Mouse (Mus musculus) cerebellum, adult 8-10 months (tissue): Measurements from ENCODE around the gene Mrpl49.

Source experiments
- DNase-seq: peaks from one replicate; pipeline ENCODE4 v3.0.0; 2022

Gene Mrpl49

GRCm38 (mm10) chr19:6057313-6058096 is at the start of gene Mrpl49, which contains the start of gene Fau:
Gene Mrpl49, minus strand, starts transcription at chr19:6057785.
Gene Fau, plus strand, starts transcription at chr19:6057844.
- peak; percentile 99 for DNase-seq

DNA sequence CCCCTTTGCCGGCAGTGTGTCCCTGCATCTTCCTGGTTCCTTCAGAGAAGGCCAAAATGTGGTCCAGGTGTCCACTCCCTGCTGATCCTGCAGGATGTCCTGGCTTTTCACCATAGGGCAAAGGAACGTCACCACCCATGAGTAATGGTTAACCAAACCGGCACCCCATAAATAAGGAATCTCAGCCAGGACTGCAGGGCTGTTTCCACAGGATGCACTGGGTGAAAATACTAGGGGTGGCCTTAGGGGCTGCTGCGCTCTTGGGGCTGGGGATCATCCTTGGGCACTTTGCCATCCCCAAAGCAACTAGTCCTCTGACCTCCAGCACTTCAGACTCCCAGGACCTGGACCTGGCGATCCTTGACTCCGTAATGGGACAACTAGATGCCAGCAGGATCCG is 48.0 kb upstream of the Mrpl49 start, which contains the start of gene Naaladl1:
Gene Naaladl1, plus strand, starts transcription at position 197 of the 400 bp plus-strand sequence.
- no peak for DNase-seq

- no peak for DNase-seq
Observed at GRCm38 (mm10) chr19:6104476-6104875, 46.9 kb upstream of the Mrpl49 start.

- DNase-seq: no peak
Observed at GRCm38 (mm10) chr19:6102169-6102853, 44.7 kb upstream of the Mrpl49 start.

DNA sequence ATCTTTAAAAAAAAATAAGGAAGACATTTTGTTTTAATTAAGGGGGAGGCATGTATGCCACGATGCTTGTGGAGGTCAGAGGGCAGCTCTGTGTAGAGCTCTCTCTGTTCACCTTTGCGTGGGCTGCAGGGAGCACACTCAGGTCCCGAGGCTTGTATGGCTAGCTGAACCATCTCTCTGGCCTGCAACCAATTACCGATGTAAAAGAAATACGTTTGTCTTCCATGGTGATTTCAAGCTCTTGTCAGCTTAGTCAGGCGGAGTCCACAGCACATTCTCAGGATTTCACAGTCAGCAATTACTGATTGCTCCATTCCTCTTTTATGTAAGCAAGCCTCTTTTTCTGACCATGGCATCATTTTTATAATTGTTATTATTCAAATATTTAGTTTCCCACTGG is 43.6 kb upstream of the Mrpl49 start:
- no peak for DNase-seq

DNA sequence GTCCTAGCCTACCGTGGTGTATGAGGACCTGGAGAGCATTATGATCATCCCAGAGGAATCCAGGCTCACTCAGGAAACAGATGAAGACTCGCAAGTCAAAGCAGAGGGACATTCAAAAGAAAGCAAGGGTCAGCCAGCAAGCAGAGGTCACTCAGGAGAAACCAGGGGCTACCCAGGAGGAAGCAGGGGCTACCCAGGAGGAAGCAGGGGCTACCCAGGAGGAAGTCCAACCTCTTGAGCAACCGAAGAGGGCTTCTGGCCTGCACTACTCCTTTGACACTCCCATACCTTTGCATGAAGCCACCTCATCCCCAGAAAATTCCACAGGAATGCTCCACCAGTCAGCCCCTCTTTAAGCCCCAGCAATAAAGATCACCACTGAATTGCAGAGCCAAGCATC is 40.3 kb upstream of the Mrpl49 start:
- DNase-seq: no peak

DNA sequence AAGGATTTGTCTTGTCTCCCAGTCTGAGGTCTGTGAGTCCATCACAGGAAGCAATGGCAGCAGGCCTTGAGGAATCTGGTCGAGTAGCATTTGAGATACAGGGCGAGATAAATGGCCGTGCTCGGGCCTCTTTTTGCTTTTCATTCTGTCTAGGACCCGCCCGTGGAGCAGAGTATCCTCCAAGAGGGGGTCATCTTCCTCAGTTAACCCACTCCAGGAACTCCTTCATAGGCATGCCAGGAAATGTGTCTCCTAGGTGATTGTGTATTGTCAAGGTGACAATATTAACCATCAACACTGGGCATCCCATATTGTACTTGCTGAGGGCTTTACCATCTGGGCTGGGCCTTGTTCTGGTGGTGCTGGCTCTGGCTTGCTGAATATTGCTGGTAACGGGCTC is 36.5 kb upstream of the Mrpl49 start, which contains the start of gene AC131692.1:
Gene AC131692.1, plus strand, starts transcription at position 301 of the 400 bp plus-strand sequence.
- DNase-seq: no peak

GRCm38 (mm10) chr19:6088841-6089240 is 31.3 kb upstream of the Mrpl49 start:
- DNase-seq: no peak

DNA sequence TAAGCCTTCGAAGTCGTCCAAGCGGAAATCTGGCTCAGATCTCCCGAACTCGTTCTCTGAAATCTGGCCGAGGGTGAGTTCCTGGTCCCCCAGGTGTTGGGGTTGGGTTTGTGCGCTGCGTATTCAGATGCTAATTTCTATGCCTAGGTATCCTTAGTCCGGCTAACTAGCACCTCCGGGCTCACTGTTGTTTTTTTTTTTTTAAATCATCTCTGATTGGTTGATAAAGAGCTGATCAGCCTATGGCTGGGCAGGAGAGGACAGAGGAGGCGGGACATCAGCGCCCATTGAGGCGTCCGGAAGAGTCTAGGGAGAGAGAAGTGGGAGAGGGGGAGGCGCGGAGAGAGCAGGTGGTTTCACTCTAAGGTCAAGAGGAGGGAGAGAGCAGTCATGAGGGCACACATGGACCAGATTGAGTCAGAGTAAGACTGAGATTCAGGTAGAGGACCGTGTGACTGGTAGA is 27.9 kb upstream of the Mrpl49 start:
- DNase-seq: no peak

DNA sequence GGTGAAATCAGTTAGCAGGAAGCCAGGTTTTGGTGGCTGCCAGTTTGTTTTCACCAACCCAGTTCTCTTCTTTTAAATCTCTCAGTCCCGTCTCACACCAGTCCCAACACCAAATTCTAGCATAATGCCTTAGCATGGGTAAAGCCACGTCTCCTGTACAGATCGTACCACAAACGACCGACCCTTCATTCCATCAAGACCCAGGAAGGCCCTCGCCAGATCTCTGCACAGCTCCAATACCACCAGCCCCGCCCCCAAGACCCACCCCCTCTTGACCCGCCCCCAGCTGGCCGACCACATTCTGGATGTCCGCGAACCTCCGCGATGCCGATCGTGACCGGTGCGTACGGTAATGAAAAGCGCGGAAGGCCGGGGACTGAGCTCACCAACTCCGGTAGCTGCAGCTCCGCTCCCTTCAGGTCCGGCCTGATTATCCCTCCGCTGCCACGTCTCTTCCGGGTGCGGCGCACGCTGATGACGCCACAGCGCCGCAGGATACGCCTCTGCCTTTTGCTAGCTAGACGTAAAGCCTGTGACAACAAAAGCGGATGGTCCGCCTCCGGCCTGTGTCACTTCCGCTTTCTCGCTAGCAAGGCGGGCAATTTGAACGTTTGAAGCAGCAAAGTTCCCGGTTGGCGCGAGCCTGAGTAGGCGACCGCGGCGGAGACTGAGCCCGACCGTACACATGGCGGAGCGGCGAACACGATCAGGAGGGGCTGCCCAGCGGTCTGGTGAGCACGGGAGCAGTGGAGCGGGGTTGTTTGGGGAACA is 27.1 kb upstream of the Mrpl49 start, which contains the start of the genes Zfpl1 and Cdca5:
Gene Zfpl1, minus strand, starts transcription at position 479 of the 771 bp plus-strand sequence.
Gene Cdca5, plus strand, starts transcription at position 506 of the 771 bp plus-strand sequence.
- DNase-seq: peak; percentile 96

GRCm38 (mm10) chr19:6082156-6082555 is 24.6 kb upstream of the Mrpl49 start, which contains the start of gene Gm28374:
Gene Gm28374, minus strand, starts transcription at chr19:6082256.
- DNase-seq: no peak

DNA sequence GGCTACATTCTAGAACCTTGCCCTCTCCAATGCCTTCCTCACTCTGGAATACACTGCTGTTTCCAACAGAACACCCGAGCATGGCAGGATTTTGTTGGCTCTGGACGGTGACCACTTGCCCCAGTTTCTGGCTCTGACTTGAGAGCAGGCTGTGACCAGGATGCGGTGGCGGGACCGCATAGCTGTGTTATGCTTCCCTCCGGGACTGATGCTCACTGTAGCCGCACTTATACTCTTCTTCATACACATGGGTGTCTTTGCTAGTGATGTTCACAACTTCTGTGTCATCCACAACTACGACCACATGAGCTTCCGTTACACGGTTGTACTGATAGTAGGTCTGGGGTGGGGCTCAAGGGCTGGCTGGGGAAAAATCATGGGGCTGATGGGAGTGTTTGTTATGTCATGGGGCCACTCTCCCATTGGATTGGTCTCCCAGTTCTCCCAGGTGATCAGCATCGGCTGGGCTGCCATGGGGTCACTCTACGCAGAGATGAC is 22.4 kb upstream of the Mrpl49 start, which contains the start of gene Tmem262:
Gene Tmem262, plus strand, starts transcription at position 51 of the 498 bp plus-strand sequence.
- DNase-seq: no peak

DNA sequence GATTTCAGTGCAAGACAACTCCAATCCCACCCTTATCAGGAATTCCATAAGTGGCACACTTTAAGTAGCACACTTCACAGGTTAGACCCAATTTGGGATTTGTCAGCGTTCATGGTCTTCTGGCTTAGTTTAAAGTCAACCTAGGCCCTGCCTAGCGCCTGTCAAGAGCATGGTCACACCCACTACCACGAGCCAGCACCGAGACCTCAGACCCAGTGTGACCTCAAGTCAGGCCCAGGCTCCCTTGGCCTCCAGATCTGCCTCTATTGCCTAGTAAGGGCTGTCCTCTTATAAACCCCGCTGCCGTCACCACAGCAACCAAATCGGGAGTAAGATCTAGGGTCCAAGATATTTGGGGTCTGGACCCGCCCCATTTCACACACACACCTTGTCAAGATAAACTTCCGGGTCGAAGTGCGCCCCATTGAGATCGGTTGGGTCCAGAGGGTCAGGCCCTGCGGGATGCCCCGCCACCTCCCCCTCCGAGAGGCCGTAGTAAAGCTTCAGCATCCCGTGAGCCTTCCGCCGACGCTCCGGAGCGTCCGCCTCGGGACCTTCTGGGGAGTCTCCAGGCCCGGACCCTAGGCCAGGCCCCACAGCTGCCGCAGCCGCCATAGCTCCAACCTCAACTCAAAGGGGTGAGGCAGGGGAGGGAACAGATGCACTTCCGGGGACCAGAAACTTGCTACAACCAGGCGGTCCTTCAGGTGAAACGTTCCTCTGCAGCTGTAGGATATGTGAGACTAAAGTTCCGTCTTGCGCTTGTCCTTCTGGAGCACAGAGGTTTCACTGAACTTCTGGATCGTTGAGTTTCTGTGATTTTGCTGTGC is 19.2 kb upstream of the Mrpl49 start, which contains the start of gene Vps51:
Gene Vps51, minus strand, starts transcription at position 668 of the 830 bp plus-strand sequence.
- DNase-seq: peak; percentile 84

GRCm38 (mm10) chr19:6073889-6074288 is 16.3 kb upstream of the Mrpl49 start:
- no peak for DNase-seq

DNA sequence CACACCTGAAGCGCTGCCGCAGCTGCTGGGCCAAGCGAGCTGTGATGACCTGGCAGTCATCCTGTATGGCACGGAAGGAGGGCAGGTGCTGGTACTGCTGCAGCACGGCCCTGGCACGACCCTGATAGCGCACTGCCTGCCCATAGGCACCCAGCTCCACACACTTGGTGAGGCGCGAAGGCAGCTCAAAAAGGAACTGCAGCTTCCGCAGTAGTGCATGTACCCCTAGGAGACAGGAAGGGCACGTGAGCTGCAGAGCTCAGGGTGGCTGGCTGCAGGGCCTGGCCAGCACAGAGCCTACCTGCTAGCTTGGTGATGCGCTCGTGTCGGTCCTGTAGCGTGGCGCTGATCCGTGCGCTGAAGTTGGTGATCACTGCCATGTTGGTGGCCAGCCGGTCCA is 13.7 kb upstream of the Mrpl49 start:
- peak; percentile 9 for DNase-seq

DNA sequence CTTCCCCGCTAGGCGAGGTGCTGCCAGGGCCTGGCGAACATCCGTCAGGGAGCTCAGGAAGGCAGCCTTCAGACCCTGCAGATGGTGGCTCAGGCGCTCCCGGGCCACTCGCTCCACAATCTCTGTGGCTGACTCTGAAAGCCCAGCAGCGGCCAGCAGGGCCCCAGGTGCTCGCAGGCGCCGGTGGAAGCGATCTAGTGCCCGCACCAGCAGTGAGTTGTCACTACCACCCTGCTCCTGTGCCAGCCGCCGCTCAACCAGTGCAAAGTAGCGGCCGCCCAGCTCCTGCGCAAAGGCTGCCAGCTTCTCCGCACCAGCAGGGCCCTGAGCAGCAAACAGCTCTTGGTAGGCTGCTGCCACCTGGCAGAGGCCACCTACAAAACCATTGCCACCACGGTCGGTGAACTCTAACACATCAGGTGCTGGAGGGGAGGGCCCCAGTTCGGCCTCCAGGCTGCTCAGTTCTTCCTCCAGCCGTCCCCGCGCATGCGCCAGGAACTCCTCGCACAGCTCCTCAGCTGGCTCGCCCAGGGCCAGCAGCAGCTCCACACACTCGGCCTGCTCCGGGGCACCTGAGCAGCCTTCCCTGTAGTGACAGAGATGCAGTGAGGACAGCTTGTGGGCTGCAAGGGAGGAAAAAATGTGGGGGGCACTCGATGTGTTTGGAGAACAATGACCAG is 13.1 kb upstream of the Mrpl49 start:
- DNase-seq: no peak

GRCm38 (mm10) chr19:6069851-6070250 is 12.3 kb upstream of the Mrpl49 start:
- DNase-seq: no peak

- DNase-seq: no peak
Observed at GRCm38 (mm10) chr19:6068951-6069350, 11.4 kb upstream of the Mrpl49 start.

DNA sequence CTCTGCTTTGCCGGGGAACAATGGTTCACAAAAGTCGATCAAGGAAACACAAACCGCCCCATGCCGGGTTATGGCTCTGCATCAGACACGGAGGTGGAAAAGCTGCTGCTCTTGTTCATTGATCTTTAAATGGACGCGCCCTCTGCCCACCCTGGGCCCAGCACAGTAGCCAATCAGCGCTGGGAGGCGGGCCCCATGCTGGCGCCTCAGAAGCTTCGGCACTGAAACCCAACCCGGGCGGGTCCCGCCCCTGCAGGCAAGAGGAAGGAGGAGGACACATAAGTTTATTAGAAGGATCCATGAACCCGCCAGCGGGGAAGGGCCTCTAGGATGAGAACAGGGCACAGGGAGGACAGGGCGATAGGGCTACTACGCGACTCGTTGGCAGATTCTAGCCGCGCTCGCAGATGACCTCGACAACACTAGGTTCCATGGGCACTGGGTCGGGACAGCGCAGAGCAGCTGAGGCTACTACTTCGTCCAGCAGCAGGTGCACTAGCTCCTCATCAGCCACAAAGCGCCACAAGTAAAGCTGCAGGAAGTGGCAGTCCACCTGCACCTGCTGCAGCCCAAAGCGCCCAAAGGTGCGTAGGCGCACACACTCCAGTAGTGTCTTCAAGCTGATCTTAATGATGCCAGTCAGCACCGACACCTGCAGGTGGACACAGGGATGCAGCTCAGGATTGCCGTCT is 10.3 kb upstream of the Mrpl49 start, which contains the start of gene Tm7sf2:
Gene Tm7sf2, minus strand, starts transcription at position 650 of the 692 bp plus-strand sequence.
- peak; percentile 81 for DNase-seq
